In the genomic region with DNA sequence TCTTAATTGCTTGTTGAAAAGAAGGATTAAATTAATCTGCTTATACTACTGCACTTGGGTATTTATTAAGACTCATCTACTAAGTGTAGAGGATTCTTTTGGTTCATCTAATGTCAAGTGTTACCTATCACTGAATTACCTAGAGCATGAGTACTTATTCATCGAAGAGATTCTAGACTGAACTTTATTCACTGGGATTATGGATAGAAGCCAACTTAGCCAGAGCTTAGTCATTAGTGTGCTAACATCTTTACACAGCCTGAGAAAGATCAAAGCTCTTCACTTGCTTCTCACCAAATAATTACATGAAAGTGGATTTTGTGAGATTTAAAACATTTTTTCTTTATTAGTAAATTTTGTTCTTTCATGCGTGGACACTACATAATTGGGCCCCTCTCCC, we compare ENCODE assay signal across 29 mouse cellular contexts.
"Had no signal": no experiment of that assay in that cellular context is flagged by ENCODE, and none has a peak within 500 bp of the region (broad histone marks: within the 10 kb centered on the region; RNA-seq: fewer than 3 reads in every experiment).

No protein-coding gene starts in this region.

- H3K36me3 ChIP-seq: heart, embryonic 13.5 days; heart, embryonic 15.5 days; hindbrain, embryonic 13.5 days; hindbrain, embryonic 15.5 days; kidney, embryonic 15.5 days; limb, embryonic 10.5 days; limb, embryonic 12.5 days; liver, embryonic 13.5 days; liver, embryonic 15.5 days had no signal

- H3K9me3 ChIP-seq: heart, embryonic 13.5 days; heart, embryonic 15.5 days; hindbrain, embryonic 13.5 days; hindbrain, embryonic 15.5 days; kidney, embryonic 15.5 days; limb, embryonic 10.5 days; limb, embryonic 12.5 days; liver, embryonic 13.5 days; liver, embryonic 15.5 days had no signal

- H3K27me3 ChIP-seq: heart, embryonic 13.5 days; heart, embryonic 15.5 days; hindbrain, embryonic 13.5 days; hindbrain, embryonic 15.5 days; kidney, embryonic 15.5 days; limb, embryonic 12.5 days; liver, embryonic 13.5 days; liver, embryonic 15.5 days had no signal

- H3K4me1 ChIP-seq: heart, embryonic 13.5 days; heart, embryonic 15.5 days; hindbrain, embryonic 13.5 days; hindbrain, embryonic 15.5 days; kidney, embryonic 15.5 days; limb, embryonic 10.5 days; limb, embryonic 12.5 days; liver, embryonic 13.5 days; liver, embryonic 15.5 days had no signal

- ATAC-seq: hindbrain, postnatal 0 days; intestine, embryonic 16.5 days; liver, postnatal 0 days had no signal

- DNase-seq: gastrocnemius, postnatal 14 days; gastrocnemius, postnatal 36 days; heart, adult 11 months; heart, adult 2 months; heart, postnatal 14 days; heart, postnatal 36 days; kidney, adult 11 months; kidney, adult 2 months; kidney, adult 9 months; kidney, postnatal 14 days; kidney, postnatal 36 days; layer of hippocampus, adult 9-11 months; layer of hippocampus, postnatal 36 days; liver, embryonic 13.5 days; liver, postnatal 0 days had no signal

- H3K4me2 ChIP-seq: heart, embryonic 11.5 days; heart, embryonic 13.5 days; heart, embryonic 15.5 days; hindbrain, embryonic 13.5 days; hindbrain, embryonic 15.5 days; kidney, embryonic 15.5 days; limb, embryonic 12.5 days; liver, embryonic 11.5 days; liver, embryonic 13.5 days; liver, embryonic 15.5 days had no signal

- H3K9ac ChIP-seq: heart, embryonic 13.5 days; heart, embryonic 15.5 days; hindbrain, embryonic 13.5 days; hindbrain, embryonic 15.5 days; kidney, embryonic 15.5 days; limb, embryonic 12.5 days; liver, embryonic 13.5 days; liver, embryonic 15.5 days; liver, postnatal 0 days had no signal

- H3K4me3 ChIP-seq: heart, adult 2 months; heart, embryonic 13.5 days; heart, embryonic 15.5 days; hindbrain, embryonic 13.5 days; hindbrain, embryonic 15.5 days; kidney, embryonic 15.5 days; left cerebral cortex, adult 2 months; limb, embryonic 10.5 days; limb, embryonic 12.5 days; liver, embryonic 13.5 days; liver, embryonic 15.5 days had no signal

- H3K27ac ChIP-seq: heart, adult 2 months; heart, embryonic 13.5 days; heart, embryonic 15.5 days; hindbrain, embryonic 13.5 days; hindbrain, embryonic 15.5 days; hindbrain, postnatal 0 days; kidney, embryonic 15.5 days; kidney, postnatal 0 days; left cerebral cortex, adult 2 months; limb, embryonic 10.5 days; limb, embryonic 12.5 days; liver, embryonic 13.5 days; liver, embryonic 15.5 days had no signal
